Mouse (Mus musculus): ENCODE measurements around the gene Magi1. TPM values are rescaled to one million over a fixed set of nuclear protein-coding genes. Genes with fewer than 3 reads are reported as not detected.

The Magi1 gene
- polyA plus RNA-seq, 1 experiment from 2014 or later: 1.9 TPM

- 42% methylated on average over 7 of the region's 7 CpGs for WGBS (ENCODE audit: insufficient replicate concordance)
- ATAC-seq: no peak
- H3K9ac ChIP-seq (replicated peaks): no peak overlapping the region
- no peak overlapping the region for H3K4me2 ChIP-seq (ENCODE audit: low read depth, low read length)
- H3K27me3 ChIP-seq (ENCODE audit: insufficient read depth, low read length): no peaks in the 10 kb centered on the region
- no peaks in the 10 kb centered on the region for H3K36me3 ChIP-seq (replicated peaks; ENCODE audit: insufficient read depth, low read length)
- no peaks in the 10 kb centered on the region for H3K9me3 ChIP-seq (ENCODE audit: low read length)
- TF ChIP-seq CTCF (IDR thresholded peaks at IDR 0.05; ENCODE audit: low read depth): no peak
- no peak for TF ChIP-seq EP300 (IDR thresholded peaks at IDR 0.05; ENCODE audit: low read depth)
- no peak for DNase-seq
- H3K4me1 ChIP-seq (ENCODE audit: insufficient read depth): peaks cover 25% of the 10 kb centered on the region
- H3K27ac ChIP-seq (ENCODE audit: low read depth): no peak overlapping the region
- no peak overlapping the region for H3K4me3 ChIP-seq (ENCODE audit: low read depth, low read length)
Measured at GRCm38 (mm10) chr6:94222253-94222652, 61.5 kb downstream of the Magi1 start.

- H3K36me3 ChIP-seq (replicated peaks; ENCODE audit: insufficient read depth, low read length): no peaks in the 10 kb centered on the region
- no peaks in the 10 kb centered on the region for H3K9me3 ChIP-seq (ENCODE audit: low read length)
- no peak overlapping the region for H3K4me3 ChIP-seq (ENCODE audit: low read depth, low read length)
- ATAC-seq (no peak), DNase-seq (no peak)
- no peak overlapping the region for H3K27ac ChIP-seq (ENCODE audit: low read depth)
- 67% methylated on average over 6 of the region's 6 CpGs for WGBS (ENCODE audit: insufficient replicate concordance)
- TF ChIP-seq EP300 (IDR thresholded peaks at IDR 0.05; ENCODE audit: low read depth) (no peak), CTCF (IDR thresholded peaks at IDR 0.05; ENCODE audit: low read depth) (no peak)
- no peaks in the 10 kb centered on the region for H3K27me3 ChIP-seq (ENCODE audit: insufficient read depth, low read length)
- H3K4me1 ChIP-seq (ENCODE audit: insufficient read depth): peaks cover 25% of the 10 kb centered on the region
- no peak overlapping the region for H3K9ac ChIP-seq (replicated peaks)
- no peak overlapping the region for H3K4me2 ChIP-seq (ENCODE audit: low read depth, low read length)
Measured at GRCm38 (mm10) chr6:94221750-94222149, 62.0 kb downstream of the Magi1 start.

- Histone ChIP-seq H3K4me1 (ENCODE audit: insufficient read depth) (peaks cover 11% of the 10 kb centered on the region), H3K9ac (replicated peaks) (no peak overlapping the region), H3K27me3 (ENCODE audit: insufficient read depth, low read length) (no peaks in the 10 kb centered on the region), H3K9me3 (ENCODE audit: low read length) (no peaks in the 10 kb centered on the region), H3K4me2 (ENCODE audit: low read depth, low read length) (no peak overlapping the region), H3K36me3 (replicated peaks; ENCODE audit: insufficient read depth, low read length) (no peaks in the 10 kb centered on the region), H3K4me3 (ENCODE audit: low read depth, low read length) (no peak overlapping the region), H3K27ac (ENCODE audit: low read depth) (no peak overlapping the region)
- ATAC-seq (no peak), DNase-seq (no peak)
- 56% methylated on average over 4 of the region's 4 CpGs for WGBS (ENCODE audit: insufficient replicate concordance)
- TF ChIP-seq EP300 (IDR thresholded peaks at IDR 0.05; ENCODE audit: low read depth) (no peak), CTCF (IDR thresholded peaks at IDR 0.05; ENCODE audit: low read depth) (no peak)
Measured at GRCm38 (mm10) chr6:94218076-94218475, 65.6 kb downstream of the Magi1 start.

DNA sequence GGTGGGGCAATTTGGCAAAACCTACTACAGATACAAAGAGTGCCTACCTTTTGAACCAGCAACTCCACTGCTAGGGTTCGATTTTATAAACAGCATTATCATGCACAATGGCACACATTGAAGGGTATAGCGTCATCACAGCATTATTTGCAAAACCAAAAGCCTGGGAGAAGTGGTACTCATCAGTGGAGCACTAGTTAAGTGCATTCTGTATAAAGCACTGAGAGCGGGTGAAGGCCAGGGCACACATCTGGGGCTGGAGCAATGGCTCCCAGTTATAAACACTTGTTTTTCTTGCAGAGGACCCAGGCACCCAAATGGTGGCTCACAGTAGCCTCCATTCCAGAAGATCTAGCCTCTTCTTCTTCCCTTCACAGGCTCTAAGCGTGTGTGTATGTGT is 67.9 kb downstream of the Magi1 start:
- no peak for ATAC-seq
- Histone ChIP-seq H3K27me3 (ENCODE audit: insufficient read depth, low read length) (no peaks in the 10 kb centered on the region), H3K4me3 (ENCODE audit: low read depth, low read length) (no peak overlapping the region), H3K36me3 (replicated peaks; ENCODE audit: insufficient read depth, low read length) (no peaks in the 10 kb centered on the region), H3K4me2 (ENCODE audit: low read depth, low read length) (no peak overlapping the region), H3K9ac (replicated peaks) (no peak overlapping the region), H3K9me3 (ENCODE audit: low read length) (no peaks in the 10 kb centered on the region), H3K27ac (ENCODE audit: low read depth) (no peak overlapping the region), H3K4me1 (ENCODE audit: insufficient read depth) (peaks cover 11% of the 10 kb centered on the region)
- WGBS (ENCODE audit: insufficient replicate concordance): 80% methylated on average over 4 of the region's 4 CpGs
- TF ChIP-seq EP300 (IDR thresholded peaks at IDR 0.05; ENCODE audit: low read depth) (no peak), CTCF (IDR thresholded peaks at IDR 0.05; ENCODE audit: low read depth) (no peak)
- no peak for DNase-seq

DNA sequence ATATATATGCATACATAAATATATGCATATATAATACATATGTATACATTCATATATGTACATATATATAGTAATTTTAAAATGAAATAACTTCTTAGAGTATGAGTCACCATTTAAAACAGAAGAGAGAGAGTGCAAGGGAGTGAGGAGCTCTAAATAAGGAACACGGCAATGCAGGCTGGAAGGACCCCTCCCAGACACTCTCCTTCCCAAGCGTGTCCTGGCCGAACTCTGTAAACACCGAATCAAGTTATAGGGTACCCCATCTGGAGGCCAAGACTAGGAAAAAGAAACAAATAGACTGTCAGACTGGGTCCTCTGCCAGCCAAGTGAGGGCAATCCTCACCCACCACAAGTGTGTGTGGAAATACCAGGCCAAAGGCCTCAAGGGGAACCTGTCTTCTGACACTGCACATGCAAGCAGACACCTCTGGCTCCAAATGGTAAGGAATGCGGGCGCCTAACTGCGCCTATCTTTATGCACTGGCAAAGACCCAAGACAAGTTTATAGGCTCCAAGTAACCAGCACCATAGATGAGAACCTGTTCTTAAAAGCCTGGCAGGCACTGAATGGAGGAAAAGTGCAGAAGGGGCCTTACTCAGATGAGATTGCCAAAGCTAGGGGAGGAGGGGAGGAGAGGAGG is 68.7 kb downstream of the Magi1 start:
- Histone ChIP-seq H3K4me1 (ENCODE audit: insufficient read depth) (peaks cover 9% of the 10 kb centered on the region), H3K9ac (replicated peaks) (no peak overlapping the region), H3K36me3 (replicated peaks; ENCODE audit: insufficient read depth, low read length) (no peaks in the 10 kb centered on the region), H3K9me3 (ENCODE audit: low read length) (no peaks in the 10 kb centered on the region), H3K27ac (ENCODE audit: low read depth) (no peak overlapping the region), H3K4me3 (ENCODE audit: low read depth, low read length) (no peak overlapping the region), H3K27me3 (ENCODE audit: insufficient read depth, low read length) (no peaks in the 10 kb centered on the region), H3K4me2 (ENCODE audit: low read depth, low read length) (no peak overlapping the region)
- DNase-seq: no peak
- no peak for ATAC-seq
- TF ChIP-seq EP300 (IDR thresholded peaks at IDR 0.05; ENCODE audit: low read depth) (no peak), CTCF (IDR thresholded peaks at IDR 0.05; ENCODE audit: low read depth) (no peak)
- 84% methylated on average over 7 of the region's 7 CpGs for WGBS (ENCODE audit: insufficient replicate concordance)

GRCm38 (mm10) chr6:94205926-94206325 is 77.8 kb downstream of the Magi1 start:
- DNase-seq (no peak), ATAC-seq (no peak)
- TF ChIP-seq EP300 (IDR thresholded peaks at IDR 0.05; ENCODE audit: low read depth) (no peak), CTCF (IDR thresholded peaks at IDR 0.05; ENCODE audit: low read depth) (no peak)
- H3K4me3 ChIP-seq (ENCODE audit: low read depth, low read length): no peak overlapping the region
- H3K4me1 ChIP-seq (ENCODE audit: insufficient read depth): peaks cover 12% of the 10 kb centered on the region
- H3K27ac ChIP-seq (ENCODE audit: low read depth): no peak overlapping the region
- no peaks in the 10 kb centered on the region for H3K27me3 ChIP-seq (ENCODE audit: insufficient read depth, low read length)
- WGBS (ENCODE audit: insufficient replicate concordance): 31% methylated on average over 5 of the region's 5 CpGs
- no peak overlapping the region for H3K4me2 ChIP-seq (ENCODE audit: low read depth, low read length)
- H3K36me3 ChIP-seq (replicated peaks; ENCODE audit: insufficient read depth, low read length): no peaks in the 10 kb centered on the region
- H3K9ac ChIP-seq (replicated peaks): no peak overlapping the region
- H3K9me3 ChIP-seq (ENCODE audit: low read length): no peaks in the 10 kb centered on the region
